Mouse (Mus musculus) right cerebral cortex, adult 18-20 months (tissue): ENCODE data around the gene Sod1.

Source experiments
- DNase-seq: peaks from one replicate; pipeline ENCODE4 v3.0.0; 2022; ENCODE audit warnings: mixed read lengths

Gene Sod1

GRCm38 (mm10) chr16:90259623-90260022 lies 39.1 kb downstream of the Sod1 start:
- no peak for DNase-seq

- DNase-seq = no peak
Observed at GRCm38 (mm10) chr16:90260097-90260496, 39.5 kb downstream of the Sod1 start.

GRCm38 (mm10) chr16:90261791-90262190 lies 41.2 kb downstream of the Sod1 start:
- DNase-seq = no peak

GRCm38 (mm10) chr16:90264021-90264420 lies 43.5 kb downstream of the Sod1 start:
- no peak for DNase-seq

GRCm38 (mm10) chr16:90265106-90265505 lies 44.6 kb downstream of the Sod1 start:
- no peak for DNase-seq

- no peak for DNase-seq
Observed at GRCm38 (mm10) chr16:90266581-90266980, 46.0 kb downstream of the Sod1 start.

- no peak for DNase-seq
Observed at GRCm38 (mm10) chr16:90275521-90275920, 55.0 kb downstream of the Sod1 start.
